Mouse (Mus musculus) midbrain, embryonic 16.5 days (tissue): Measurements from ENCODE around the gene Gm8693. TPM values are rescaled to one million over a fixed set of nuclear protein-coding genes. Genes with fewer than 3 reads are reported as not detected.
"Not testable (repeated sequence)": the region's sequence is repeated elsewhere in the genome, so short reads cannot be mapped to it uniquely, and the experiment has no call there.

Experiments
- ATAC-seq: fragments of 200-750 bp; cut with Nextera tagmentation; 2 replicates; pipeline ENCODE4 v1.8.0; 2017; ENCODE audit warnings: moderate TSS enrichment
- H3K27ac ChIP-seq: fragments of 300-500 bp; sonication (generic); 2 replicates; pipeline ENCODE4 v1.5.1; 2014; ENCODE audit warnings: mild to moderate bottlenecking, low read length, mixed read lengths
- H3K27me3 ChIP-seq: fragments of 300-500 bp; sonication (generic); 2 replicates; pipeline ENCODE4 v1.6.1; 2014; ENCODE audit warnings: low read depth, low read length, mixed read lengths; ENCODE audit not compliant: control insufficient read depth, insufficient read depth
- H3K36me3 ChIP-seq: fragments of 300-500 bp; sonication (generic); 2 replicates; pipeline ENCODE4 v1.6.1; 2014; ENCODE audit warnings: mild to moderate bottlenecking, low read length, moderate library complexity, mixed read lengths; ENCODE audit not compliant: control insufficient read depth, insufficient read depth
- H3K4me1 ChIP-seq: fragments of 300-500 bp; sonication (generic); 2 replicates; pipeline ENCODE4 v1.6.1; 2014; ENCODE audit warnings: mild to moderate bottlenecking, low read length, mixed read lengths; ENCODE audit not compliant: control insufficient read depth, insufficient read depth
- H3K4me2 ChIP-seq: fragments of 300-500 bp; sonication (generic); 2 replicates; pipeline ENCODE4 v1.6.1; 2014; ENCODE audit warnings: mild to moderate bottlenecking, low read length, mixed read lengths
- H3K4me3 ChIP-seq: fragments of 300-500 bp; sonication (generic); 2 replicates; pipeline ENCODE4 v1.5.1; 2014; ENCODE audit warnings: low read depth, mild to moderate bottlenecking, low read length, moderate library complexity, mixed read lengths
- H3K9ac ChIP-seq: fragments of 300-500 bp; sonication (generic); 2 replicates; pipeline ENCODE4 v1.6.1; 2014; ENCODE audit warnings: low read depth, low read length, mixed read lengths
- H3K9me3 ChIP-seq: fragments of 300-500 bp; sonication (generic); replicated peaks from 2 replicates; pipeline ENCODE4 v1.6.1; 2014; ENCODE audit warnings: mild to moderate bottlenecking, low read length, mixed read lengths; ENCODE audit not compliant: control insufficient read depth, poor library complexity, severe bottlenecking
- WGBS: fragments of 180-500 bp; shearing (Covaris S2); extraction: QIAGEN DNeasy Blood & Tissue Kit; methylation state at CpG from one replicate; pipeline ENCODE4 v1.1.7; 2014; 5-methylcytosine and 5-hydroxymethylcytosine counted together
- polyA plus RNA-seq: library from polyadenylated mRNA; unstranded; fragments of >200 nt; fragmentation: Nextera tagmentation; extraction: Ambion mirVana; gene quantifications from 2 replicates; pipeline ENCODE4 v1.2.1, GENCODE M21; 2015

Gm8693 gene
- not detected in 2 replicates for polyA plus RNA-seq

DNA sequence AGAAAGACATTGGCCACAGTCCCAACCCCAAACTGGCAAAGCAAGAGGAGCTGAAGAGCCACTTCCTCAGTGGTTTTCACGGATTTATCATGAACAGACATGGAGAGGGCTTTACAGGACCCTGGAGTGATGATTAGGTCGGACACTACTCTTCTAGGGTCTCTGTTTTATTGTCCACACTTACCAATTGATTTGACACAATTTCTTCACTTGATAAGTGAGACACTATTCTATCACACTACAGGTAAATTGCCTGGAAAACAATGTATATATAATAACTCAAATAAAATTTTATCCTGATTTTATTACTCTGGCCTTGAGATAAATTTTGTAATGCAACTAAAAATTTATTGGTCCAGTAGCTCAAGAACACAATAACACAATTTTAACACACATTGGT is at the start of gene Gm8693:
Gene Gm8693, minus strand, starts transcription at position 101 of the 400 bp plus-strand sequence.
- H3K9me3 ChIP-seq, H3K27me3 ChIP-seq, ATAC-seq, H3K4me3 ChIP-seq, H3K27ac ChIP-seq, H3K36me3 ChIP-seq, H3K9ac ChIP-seq, H3K4me2 ChIP-seq, H3K4me1 ChIP-seq: not testable (repeated sequence)
- no CpG with 5 or more reads among the region's 2 CpGs for WGBS

DNA sequence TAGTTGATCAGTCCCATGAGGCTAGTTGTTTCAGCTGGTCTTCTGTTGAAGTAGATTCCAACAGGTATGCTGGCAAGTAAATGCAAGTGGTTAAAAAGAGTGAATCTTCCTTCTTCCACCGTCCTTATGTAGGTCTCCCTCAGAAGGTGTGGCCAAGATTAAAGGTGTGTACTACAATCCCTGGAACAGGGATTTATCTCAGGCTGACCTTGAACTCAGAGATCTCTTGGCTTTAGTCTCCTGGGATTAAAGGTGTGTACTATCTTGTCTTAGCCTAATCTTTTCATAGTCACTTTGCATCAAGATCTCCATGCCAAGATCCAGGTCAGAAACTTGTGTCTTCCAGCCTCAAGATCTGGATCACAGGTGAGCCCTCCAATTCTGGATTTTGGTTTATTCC is 27.5 kb upstream of the Gm8693 start, which contains the start of gene Gm4567:
Gene Gm4567, minus strand, starts transcription at position 101 of the 400 bp plus-strand sequence.
- not testable (repeated sequence) for H3K9me3 ChIP-seq, H3K4me1 ChIP-seq, H3K36me3 ChIP-seq, H3K9ac ChIP-seq, H3K4me2 ChIP-seq, H3K27ac ChIP-seq, ATAC-seq, H3K27me3 ChIP-seq, H3K4me3 ChIP-seq
- WGBS = no CpG with 5 or more reads among the region's 1 CpGs

DNA sequence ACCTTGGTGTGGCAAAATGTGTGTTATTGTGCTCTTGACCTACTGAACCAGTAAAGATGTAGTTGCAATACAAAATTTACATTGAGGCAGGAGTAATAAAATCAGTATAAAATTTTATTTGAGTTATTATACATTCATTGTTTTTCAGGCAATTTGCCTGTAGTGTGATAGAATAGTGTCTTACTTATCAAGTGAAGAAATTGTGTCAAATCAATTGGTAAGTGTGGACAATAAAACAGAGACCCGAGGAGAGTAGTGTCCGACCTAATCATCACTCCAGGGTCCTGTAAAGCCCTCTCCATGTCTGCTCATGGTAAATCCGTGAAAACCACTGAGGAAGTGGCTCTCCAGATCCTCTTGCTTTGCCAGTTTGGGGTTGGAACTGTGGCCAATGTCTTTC is 34.4 kb downstream of the Gm8693 start, which contains the start of gene Vmn1r155:
Gene Vmn1r155, plus strand, starts transcription at position 301 of the 400 bp plus-strand sequence.
- not testable (repeated sequence) for H3K4me3 ChIP-seq, H3K4me2 ChIP-seq, H3K9me3 ChIP-seq, H3K9ac ChIP-seq, H3K27ac ChIP-seq, H3K4me1 ChIP-seq, ATAC-seq, H3K27me3 ChIP-seq, H3K36me3 ChIP-seq
- WGBS = no CpG with 5 or more reads among the region's 3 CpGs

Other genes with a start within 250 kb of the Gm8693 start
- not detected in 2 replicates for gene Gm10665, start 228.2 kb downstream of the Gm8693 start, polyA plus RNA-seq
- not detected in 2 replicates for gene Vmn1r151, start 192.6 kb downstream of the Gm8693 start, polyA plus RNA-seq
- not detected in 2 replicates for gene Vmn1r152, start 169.3 kb downstream of the Gm8693 start, polyA plus RNA-seq
- not detected in 2 replicates for gene Gm8677, start 157.4 kb downstream of the Gm8693 start, polyA plus RNA-seq
- gene Gm4201, start 127.0 kb downstream of the Gm8693 start, polyA plus RNA-seq = not detected in 2 replicates
- gene Gm4565, start 104.2 kb downstream of the Gm8693 start, polyA plus RNA-seq = not detected in 2 replicates
- gene Vmn1r155, start 34.3 kb downstream of the Gm8693 start, polyA plus RNA-seq = not detected in 2 replicates
- gene Gm4567, start 27.4 kb upstream of the Gm8693 start, polyA plus RNA-seq = not detected in 2 replicates
- gene Vmn1r157, start 69.4 kb upstream of the Gm8693 start, polyA plus RNA-seq = not detected in 2 replicates
- gene Vmn1r158, start 98.5 kb upstream of the Gm8693 start, polyA plus RNA-seq = not detected in 2 replicates
- gene Vmn1r159, start 151.3 kb upstream of the Gm8693 start, polyA plus RNA-seq = not detected in 2 replicates
- not detected in 2 replicates for gene Vmn1r160, start 178.9 kb upstream of the Gm8693 start, polyA plus RNA-seq